In the genomic region with DNA sequence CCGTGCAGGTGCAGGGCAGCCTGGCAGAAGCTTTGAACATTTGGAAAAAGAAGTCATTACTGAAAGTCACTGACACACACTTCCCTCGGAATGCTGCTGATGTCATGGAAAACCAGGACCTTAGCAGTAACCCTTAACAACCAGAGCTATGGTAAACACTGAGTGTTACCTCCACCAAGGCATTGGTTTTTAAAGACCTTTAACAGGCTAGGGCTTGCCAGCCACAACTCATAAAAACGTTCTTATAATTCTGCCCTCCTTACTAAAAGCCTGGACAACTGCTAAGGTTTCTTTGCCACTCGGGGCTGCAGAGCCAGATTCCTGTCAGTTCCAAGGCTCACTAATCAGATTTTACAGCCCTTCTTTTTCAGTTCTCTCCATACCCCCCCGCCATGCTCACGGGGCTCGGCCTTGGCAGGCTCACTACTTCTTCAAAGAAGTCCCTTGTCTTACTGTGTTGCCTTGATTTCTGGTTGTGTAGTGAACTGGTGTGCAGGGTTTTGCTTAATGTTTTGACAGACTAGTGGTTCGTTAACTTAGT, we compare ENCODE assay signal across 9 mouse cellular contexts.
DNase-seq lines count a peak whose midpoint lies in the region; ATAC-seq and TF ChIP-seq lines count a peak whose summit lies in the region.
"Had no signal": no experiment of that assay in that cellular context is flagged by ENCODE, and none has a peak within 500 bp of the region (broad histone marks: within the 10 kb centered on the region; RNA-seq: fewer than 3 reads in every experiment).

No protein-coding gene starts in this region.

- no peak overlapping the region for H3K4me2 ChIP-seq in heart, embryonic 12.5 days
- no peak overlapping the region for H3K4me2 ChIP-seq in forebrain, postnatal 0 days (ENCODE audit: low read depth)
- H3K4me2 ChIP-seq in midbrain, embryonic 15.5 days, result no peak overlapping the region
- H3K4me2 ChIP-seq: neural tube, embryonic 12.5 days had no signal

- intact Hi-C loops in heart, postnatal 36 days (cut with DNase I), result no loop called here

- H3K4me3 ChIP-seq in heart, embryonic 12.5 days, result no peak overlapping the region
- no peak overlapping the region for H3K4me3 ChIP-seq in forebrain, postnatal 0 days (ENCODE audit: low read depth, low read length)
- no peak overlapping the region for H3K4me3 ChIP-seq in midbrain, embryonic 15.5 days
- H3K4me3 ChIP-seq: neural tube, embryonic 12.5 days had no signal

- H3K9me3 ChIP-seq in heart, embryonic 12.5 days (replicated peaks), result no peaks in the 10 kb centered on the region
- no peaks in the 10 kb centered on the region for H3K9me3 ChIP-seq in forebrain, postnatal 0 days (ENCODE audit: low read length)
- H3K9me3 ChIP-seq in midbrain, embryonic 15.5 days, result no peaks in the 10 kb centered on the region
- H3K9me3 ChIP-seq: neural tube, embryonic 12.5 days had no signal

- no peak overlapping the region for H3K27ac ChIP-seq in heart, embryonic 12.5 days (ENCODE audit: poor library complexity, severe bottlenecking)
- no peak overlapping the region for H3K27ac ChIP-seq in forebrain, postnatal 0 days (ENCODE audit: low read depth, low read length)
- H3K27ac ChIP-seq in midbrain, embryonic 15.5 days, result 0 out of 2 replicates have a peak overlapping the region, but pooled peaks have one; percentile 42
- H3K27ac ChIP-seq: neural tube, embryonic 12.5 days had no signal

- no peaks in the 10 kb centered on the region for H3K27me3 ChIP-seq in heart, embryonic 12.5 days (replicated peaks)
- H3K27me3 ChIP-seq in forebrain, postnatal 0 days (ENCODE audit: insufficient read depth, low read length), result no peaks in the 10 kb centered on the region
- H3K27me3 ChIP-seq in midbrain, embryonic 15.5 days (replicated peaks), result no peaks in the 10 kb centered on the region
- H3K27me3 ChIP-seq: neural tube, embryonic 12.5 days had no signal

- peak; percentile 39; the same call in 1 of the 2 replicates for ATAC-seq in heart, embryonic 12.5 days (ENCODE audit: insufficient number of reproducible peaks, low FRiP score)
- ATAC-seq in forebrain, postnatal 0 days, result peak; percentile 44
- ATAC-seq in midbrain, embryonic 15.5 days (replicated peaks), result no peak
- no peak for ATAC-seq in granulocyte monocyte progenitor cell, adult 5-6 weeks (replicated peaks; ENCODE audit: poor library complexity, severe bottlenecking)
- no peak for ATAC-seq in megakaryocyte, adult 5-6 weeks (ENCODE audit: poor library complexity, severe bottlenecking)

- H3K36me3 ChIP-seq in heart, embryonic 12.5 days, result no peaks in the 10 kb centered on the region
- H3K36me3 ChIP-seq in forebrain, postnatal 0 days (ENCODE audit: insufficient read depth), result no peaks in the 10 kb centered on the region
- H3K36me3 ChIP-seq in midbrain, embryonic 15.5 days (replicated peaks), result no peaks in the 10 kb centered on the region
- H3K36me3 ChIP-seq: neural tube, embryonic 12.5 days had no signal

- TF ChIP-seq CTCF in forebrain, postnatal 0 days (IDR thresholded peaks at IDR 0.05; ENCODE audit: low read depth), result no peak

- peaks cover 39% of the 10 kb centered on the region for H3K4me1 ChIP-seq in heart, embryonic 12.5 days (replicated peaks)
- peaks cover 17% of the 10 kb centered on the region for H3K4me1 ChIP-seq in forebrain, postnatal 0 days (ENCODE audit: insufficient read depth)
- peaks cover 7% of the 10 kb centered on the region; the same call in 1 of the 2 replicates for H3K4me1 ChIP-seq in midbrain, embryonic 15.5 days

- DNase-seq in heart, postnatal 36 days, result no peak
- peak; percentile 41 for DNase-seq in adrenal gland, postnatal 25 days
- peak; percentile 66 for DNase-seq in forebrain, postnatal 0 days
- peak; percentile 69 to 84 for DNase-seq in kidney, postnatal 25 days

- no peak overlapping the region for H3K9ac ChIP-seq in heart, embryonic 12.5 days
- H3K9ac ChIP-seq in forebrain, postnatal 0 days, result no peak overlapping the region
- H3K9ac ChIP-seq in midbrain, embryonic 15.5 days, result no peak overlapping the region
- H3K9ac ChIP-seq: neural tube, embryonic 12.5 days had no signal

- 45% methylated on average over 8 of the region's 8 CpGs for WGBS in heart, embryonic 12.5 days
- 10% methylated on average over 8 of the region's 8 CpGs for WGBS in forebrain, postnatal 0 days
- 24% methylated on average over 8 of the region's 8 CpGs for WGBS in midbrain, embryonic 15.5 days

Comparison
In these comparisons a context has a peak if more than half of its experiments do, and no peak if none do; other contexts are left out.
1. ATAC-seq: peak in heart, embryonic 12.5 days (single experiment) and forebrain, postnatal 0 days (single experiment); none in midbrain, embryonic 15.5 days (single experiment), granulocyte monocyte progenitor cell, adult 5-6 weeks (single experiment) and megakaryocyte, adult 5-6 weeks (single experiment).
2. DNase-seq: peak in adrenal gland, postnatal 25 days (single experiment), forebrain, postnatal 0 days (single experiment) and kidney, postnatal 25 days (2 of 2); none in heart, postnatal 36 days (0 of 2).